Mouse (Mus musculus) bone marrow macrophage, adult 2 months (primary cell): ENCODE results near the gene Dnajc4.

Source experiments
- CTCF ChIP-seq: IDR thresholded peaks from 2 replicates; pipeline ENCODE4 v1.5.1; 2012; ENCODE audit warnings: low read depth, mild to moderate bottlenecking, low read length, moderate library complexity
- POLR2A ChIP-seq: IDR thresholded peaks from 2 replicates; pipeline ENCODE4 v1.6.1; 2012; ENCODE audit warnings: mild to moderate bottlenecking, low read depth, low read length, borderline replicate concordance

GRCm38 (mm10) chr19:6972247-6972917, 20.0 kb downstream of the Dnajc4 start:
- TF ChIP-seq CTCF (no peak), POLR2A (no peak)
